Mouse (Mus musculus) lung, adult 2 months (tissue): ENCODE measurements around the gene Cmtm3.

Source experiments
- CTCF ChIP-seq: fragments of 200-500 bp; IDR thresholded peaks from 2 replicates; pipeline ENCODE4 v1.5.1; 2011; ENCODE audit warnings: mild to moderate bottlenecking, low read length, control low read depth; ENCODE audit not compliant: insufficient read depth
- POLR2A ChIP-seq: fragments of 200-500 bp; IDR thresholded peaks from 2 replicates; pipeline ENCODE4 v1.6.1; 2011; ENCODE audit warnings: low read depth, mild to moderate bottlenecking, control low read depth, low read length, borderline replicate concordance; ENCODE audit errors: extremely low read depth

DNA sequence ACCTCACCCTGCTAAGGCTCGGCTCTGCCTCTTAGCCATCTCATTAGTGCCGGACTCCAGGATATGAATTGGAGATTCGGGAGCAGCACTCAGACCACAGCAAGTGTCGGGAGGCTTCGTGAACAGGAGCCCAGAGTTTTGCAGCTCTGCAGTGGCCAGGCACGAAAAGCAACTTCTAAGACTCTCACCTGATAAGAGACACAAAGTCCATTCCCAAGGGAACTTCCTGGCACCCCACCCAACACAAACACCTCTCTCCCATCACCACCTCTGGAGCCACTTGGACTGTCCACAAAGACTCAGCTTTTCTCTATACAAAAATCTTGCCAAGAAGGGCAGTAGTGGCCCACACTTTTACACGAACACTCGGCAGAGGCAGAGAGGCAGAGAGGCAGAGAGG lies 51.0 kb downstream of the Cmtm3 start:
- no peak for TF ChIP-seq CTCF
- no peak for TF ChIP-seq POLR2A
